Mouse (Mus musculus) liver, postnatal 0 days (tissue): ENCODE data around the gene Ccdc82. TPM values are rescaled to one million over a fixed set of nuclear protein-coding genes. Genes with fewer than 3 reads are reported as not detected.

Source experiments
- ATAC-seq: fragments of 200-750 bp; cut with Nextera tagmentation; 2 replicates; pipeline ENCODE4 v1.8.0; 2017; ENCODE audit warnings: mild to moderate bottlenecking, moderate library complexity
- DNase-seq: peaks from one replicate; pipeline ENCODE4 v3.0.0-alpha.2; 2016
- H3K27ac ChIP-seq: fragments of 300-500 bp; sonication (generic); 2 replicates; pipeline ENCODE4 v1.5.1; 2014; ENCODE audit warnings: antibody characterized with exemption, moderate library complexity, mild to moderate bottlenecking, low read depth
- H3K27me3 ChIP-seq: fragments of 300-500 bp; sonication (generic); 2 replicates; pipeline ENCODE4 v1.6.1; 2014; ENCODE audit warnings: low read length, control low read depth, mixed read lengths; ENCODE audit not compliant: insufficient read depth
- H3K36me3 ChIP-seq: fragments of 300-500 bp; sonication (generic); replicated peaks from 2 replicates; pipeline ENCODE4 v1.6.1; 2014; ENCODE audit warnings: mild to moderate bottlenecking, control low read depth, low read length, moderate library complexity, mixed read lengths; ENCODE audit not compliant: insufficient read depth
- H3K4me1 ChIP-seq: fragments of 300-500 bp; sonication (generic); 2 replicates; pipeline ENCODE4 v1.6.1; 2014; ENCODE audit warnings: antibody characterized with exemption, mild to moderate bottlenecking, control low read depth; ENCODE audit not compliant: insufficient read depth
- H3K4me2 ChIP-seq: fragments of 300-500 bp; sonication (generic); 2 replicates; pipeline ENCODE4 v1.6.1; 2014; ENCODE audit warnings: low read depth, mild to moderate bottlenecking, low read length, moderate library complexity, mixed read lengths
- H3K4me3 ChIP-seq: fragments of 300-500 bp; sonication (generic); 2 replicates; pipeline ENCODE4 v1.5.1; 2014; ENCODE audit warnings: low read depth, low read length
- H3K9ac ChIP-seq: fragments of 300-500 bp; sonication (generic); replicated peaks from 2 replicates; pipeline ENCODE4 v1.6.1; 2014; ENCODE audit warnings: mild to moderate bottlenecking, moderate library complexity
- H3K9me3 ChIP-seq: fragments of 300-500 bp; sonication (generic); 2 replicates; pipeline ENCODE4 v1.6.1; 2016; ENCODE audit warnings: mild to moderate bottlenecking, control low read depth, low read length, mixed read lengths
- CTCF ChIP-seq: sonication (generic); IDR thresholded peaks from 2 replicates; pipeline ENCODE4 v1.5.1; 2016; ENCODE audit warnings: antibody characterized with exemption, low read depth
- EP300 ChIP-seq: IDR thresholded peaks from 2 replicates; pipeline ENCODE4 v1.6.1; 2016; ENCODE audit warnings: antibody characterized with exemption, low read depth, mild to moderate bottlenecking
- WGBS: fragments of 180-500 bp; shearing (Covaris S2); extraction: QIAGEN DNeasy Blood & Tissue Kit; methylation state at CpG from one replicate; pipeline ENCODE4 v1.1.7; 2014; ENCODE audit not compliant: insufficient replicate concordance; 5-methylcytosine and 5-hydroxymethylcytosine counted together
- polyA plus RNA-seq: library from polyadenylated mRNA; unstranded; fragments of >200 nt; fragmentation: Nextera tagmentation; extraction: Ambion mirVana; gene quantifications from 2 replicates; pipeline ENCODE4 v1.2.1, GENCODE M21; 2015

The Ccdc82 gene
- polyA plus RNA-seq, 1 experiment from 2014 or later, result 4.7 TPM

- no peak overlapping the region for H3K4me3 ChIP-seq
- no peaks in the 10 kb centered on the region for H3K27me3 ChIP-seq
- H3K4me1 ChIP-seq, result peaks cover 28% of the 10 kb centered on the region
- H3K4me2 ChIP-seq, result peak overlapping the region; percentile 51; the same call in 1 of the 2 replicates
- 0 out of 2 replicates have a peak overlapping the region, but pooled peaks have one; percentile 1 for H3K27ac ChIP-seq
- WGBS, result 80% methylated on average over 9 of the region's 9 CpGs
- DNase-seq (no peak), ATAC-seq (no peak)
- TF ChIP-seq CTCF (no peak), EP300 (no peak)
- H3K9ac ChIP-seq, result no peak overlapping the region
- no peaks in the 10 kb centered on the region for H3K9me3 ChIP-seq
- H3K36me3 ChIP-seq, result no peaks in the 10 kb centered on the region
These were observed 54.4 kb downstream of the Ccdc82 start for GRCm38 (mm10) chr9:13300891-13301782.

DNA sequence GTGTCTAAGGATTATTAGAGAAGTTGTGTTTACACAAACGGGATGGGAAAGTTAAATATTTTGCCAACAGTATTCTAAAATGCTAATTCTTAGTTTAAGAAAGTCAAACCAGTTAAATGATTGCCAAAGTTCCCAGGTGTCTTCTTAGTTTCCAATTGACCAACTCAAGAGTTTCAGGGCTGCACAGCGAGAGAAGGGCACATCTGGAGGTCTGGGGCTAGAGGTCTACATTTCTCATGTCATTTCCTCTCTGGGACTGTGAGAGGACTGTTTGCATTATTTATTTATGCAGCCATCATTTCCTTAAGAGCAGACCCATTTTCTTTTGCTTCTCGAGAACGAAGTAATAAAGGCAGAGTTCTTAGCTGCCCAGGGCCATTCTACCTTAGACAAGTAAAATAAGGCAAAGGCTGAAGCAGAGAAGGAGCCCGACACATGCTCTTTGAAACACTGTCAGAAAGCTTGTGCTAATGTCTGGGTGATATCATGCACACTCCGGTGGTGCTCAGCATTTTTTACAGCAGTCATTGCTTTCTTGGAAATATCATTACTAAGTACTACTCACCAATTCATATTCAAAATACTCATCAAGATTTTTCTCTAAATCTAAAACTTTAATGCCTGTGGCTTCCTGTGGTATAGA lies 55.5 kb downstream of the Ccdc82 start:
- H3K9ac ChIP-seq, result no peak overlapping the region
- ATAC-seq (no peak), DNase-seq (no peak)
- H3K27me3 ChIP-seq, result no peaks in the 10 kb centered on the region
- H3K4me3 ChIP-seq, result no peak overlapping the region
- H3K27ac ChIP-seq, result 0 out of 2 replicates have a peak overlapping the region, but pooled peaks have one; percentile 1
- H3K9me3 ChIP-seq, result no peaks in the 10 kb centered on the region
- H3K4me1 ChIP-seq, result peaks cover 26% of the 10 kb centered on the region
- WGBS, result 54% methylated on average over 6 of the region's 6 CpGs
- TF ChIP-seq CTCF, result no peak
- no peak for TF ChIP-seq EP300
- no peak overlapping the region for H3K4me2 ChIP-seq
- no peaks in the 10 kb centered on the region for H3K36me3 ChIP-seq

GRCm38 (mm10) chr9:13303099-13303771 lies 56.5 kb downstream of the Ccdc82 start:
- H3K4me2 ChIP-seq, result no peak overlapping the region
- no peaks in the 10 kb centered on the region for H3K9me3 ChIP-seq
- H3K4me1 ChIP-seq, result peaks cover 19% of the 10 kb centered on the region
- H3K27me3 ChIP-seq, result no peaks in the 10 kb centered on the region
- no peaks in the 10 kb centered on the region for H3K36me3 ChIP-seq
- DNase-seq (no peak), ATAC-seq (no peak)
- WGBS, result 80% methylated on average over 5 of the region's 5 CpGs
- H3K9ac ChIP-seq, result no peak overlapping the region
- no peak overlapping the region for H3K4me3 ChIP-seq
- no peak overlapping the region for H3K27ac ChIP-seq
- no peak for TF ChIP-seq EP300
- no peak for TF ChIP-seq CTCF

- DNase-seq, result no peak
- TF ChIP-seq CTCF (no peak), EP300 (no peak)
- Histone ChIP-seq H3K4me3 (no peak overlapping the region), H3K27ac (peak overlapping the region; percentile 2; the same call in 1 of the 2 replicates), H3K4me1 (peaks cover 12% of the 10 kb centered on the region), H3K9ac (no peak overlapping the region), H3K36me3 (no peaks in the 10 kb centered on the region), H3K4me2 (no peak overlapping the region), H3K9me3 (no peaks in the 10 kb centered on the region), H3K27me3 (no peaks in the 10 kb centered on the region)
- ATAC-seq, result no peak
- 37% methylated on average over 6 of the region's 6 CpGs for WGBS
These were observed 57.2 kb downstream of the Ccdc82 start for GRCm38 (mm10) chr9:13303976-13304375.

- H3K27me3 ChIP-seq, result no peaks in the 10 kb centered on the region
- H3K9ac ChIP-seq, result no peak overlapping the region
- H3K4me3 ChIP-seq, result no peak overlapping the region
- TF ChIP-seq EP300 (no peak), CTCF (no peak)
- no peak overlapping the region for H3K4me2 ChIP-seq
- DNase-seq (no peak), ATAC-seq (no peak)
- no peaks in the 10 kb centered on the region for H3K9me3 ChIP-seq
- H3K36me3 ChIP-seq, result no peaks in the 10 kb centered on the region
- H3K4me1 ChIP-seq, result 0 out of 2 replicates have a peak, but pooled peaks cover 4% of the 10 kb centered on the region
- 86% methylated on average over 3 of the region's 3 CpGs for WGBS
- no peak overlapping the region for H3K27ac ChIP-seq
These were observed 59.7 kb downstream of the Ccdc82 start for GRCm38 (mm10) chr9:13306471-13306870.

GRCm38 (mm10) chr9:13307226-13307625 lies 60.5 kb downstream of the Ccdc82 start:
- Histone ChIP-seq H3K9ac (no peak overlapping the region), H3K27ac (no peak overlapping the region), H3K4me2 (no peak overlapping the region), H3K27me3 (no peaks in the 10 kb centered on the region), H3K4me3 (no peak overlapping the region), H3K4me1 (0 out of 2 replicates have a peak, but pooled peaks cover 4% of the 10 kb centered on the region), H3K36me3 (no peaks in the 10 kb centered on the region), H3K9me3 (no peaks in the 10 kb centered on the region)
- TF ChIP-seq CTCF (no peak), EP300 (no peak)
- WGBS, result 64% methylated on average over 4 of the region's 4 CpGs
- DNase-seq (no peak), ATAC-seq (no peak)
